Mouse (Mus musculus): Measurements from ENCODE around the gene Sgpp1. TPM values are rescaled to one million over a fixed set of nuclear protein-coding genes. Genes with fewer than 3 reads are reported as not detected.
A peak's percentile ranks its signal among the peaks of the same experiment; 100 is the strongest.
"Not testable (repeated sequence)": the region's sequence is repeated elsewhere in the genome, so short reads cannot be mapped to it uniquely, and the experiment has no call there.

Sgpp1 gene
- total RNA-seq, 2 experiments from 2014 or later: 30.2 to 32.9 TPM

DNA sequence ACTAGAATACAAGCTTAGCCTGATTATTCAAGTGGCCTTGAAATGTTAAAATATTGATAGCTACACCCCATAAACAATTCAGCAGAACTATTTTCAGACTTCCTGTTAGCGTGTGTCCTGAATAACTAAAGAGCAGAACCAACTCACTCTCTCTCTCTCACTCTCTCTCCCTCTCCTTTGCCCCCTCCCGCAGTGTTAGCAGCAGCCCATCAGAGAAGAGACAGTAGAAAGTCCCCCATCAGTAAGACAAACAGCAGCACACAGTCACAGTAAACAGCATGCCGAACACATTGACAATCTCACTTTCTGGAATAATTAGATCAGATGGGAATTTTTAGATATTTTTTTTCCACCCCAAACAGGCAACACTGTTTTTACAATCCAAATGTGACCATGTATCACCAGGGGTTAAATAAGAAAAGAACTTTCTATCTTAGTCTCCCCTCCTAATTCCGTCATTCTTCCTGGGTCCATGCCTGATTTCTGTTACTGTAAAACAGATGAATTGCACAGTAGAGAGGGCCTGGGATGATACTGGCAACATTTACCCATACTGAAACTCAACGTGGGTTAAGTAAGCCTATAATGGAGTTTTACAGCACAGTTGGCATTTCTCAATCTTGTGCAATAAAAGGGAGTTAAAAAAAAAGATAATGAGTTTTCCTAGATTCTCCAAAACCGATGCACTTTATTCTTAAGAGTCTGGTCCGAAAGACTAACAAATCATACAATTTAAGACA lies 2.0 kb downstream of the Sgpp1 start:
- DNase-seq (ENCODE audit: low spot score in 2 of 2): no peak

DNA sequence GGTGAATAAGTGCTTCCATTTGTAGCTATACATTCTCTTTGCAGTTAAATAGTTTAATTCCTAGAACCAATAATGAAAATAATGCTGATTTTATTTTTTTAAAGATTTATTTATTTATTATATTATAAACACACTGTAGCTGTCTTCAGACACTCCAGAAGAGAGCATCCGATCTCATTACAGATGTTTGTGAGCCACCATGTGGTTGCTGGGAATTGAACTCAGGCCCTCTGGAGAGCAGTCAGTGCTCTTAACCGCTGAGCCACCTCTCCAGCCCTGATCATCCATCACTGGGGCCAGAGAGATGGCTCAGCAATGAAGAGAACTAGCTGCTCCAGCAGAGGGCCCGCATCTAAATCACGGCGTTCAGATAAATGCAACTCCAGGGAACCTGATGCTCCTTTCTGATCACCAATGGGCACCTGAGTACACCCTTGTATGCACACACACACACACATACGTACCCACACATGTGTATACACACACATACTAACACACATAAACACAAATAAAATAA lies 3.5 kb downstream of the Sgpp1 start:
- DNase-seq (ENCODE audit: low spot score in 2 of 2): no peak

DNA sequence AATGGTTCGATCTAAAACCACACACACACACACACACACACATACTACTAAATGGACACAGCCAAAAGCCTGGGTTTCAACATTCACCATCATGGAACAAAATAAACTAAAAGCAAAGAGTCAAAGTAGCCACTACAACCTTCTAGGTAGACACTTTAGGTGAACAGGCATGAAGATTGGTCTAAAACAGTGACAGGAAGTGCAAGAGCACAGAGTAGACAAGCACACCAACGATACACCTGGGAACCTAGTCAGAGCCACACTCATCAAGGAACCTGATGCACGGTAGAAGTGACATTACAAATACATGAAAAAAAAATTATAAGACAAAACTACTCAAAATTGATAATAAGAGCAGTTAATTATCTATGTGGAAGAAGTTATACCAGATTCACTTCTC lies 4.0 kb downstream of the Sgpp1 start:
- DNase-seq (ENCODE audit: low spot score in 2 of 2): no peak

DNA sequence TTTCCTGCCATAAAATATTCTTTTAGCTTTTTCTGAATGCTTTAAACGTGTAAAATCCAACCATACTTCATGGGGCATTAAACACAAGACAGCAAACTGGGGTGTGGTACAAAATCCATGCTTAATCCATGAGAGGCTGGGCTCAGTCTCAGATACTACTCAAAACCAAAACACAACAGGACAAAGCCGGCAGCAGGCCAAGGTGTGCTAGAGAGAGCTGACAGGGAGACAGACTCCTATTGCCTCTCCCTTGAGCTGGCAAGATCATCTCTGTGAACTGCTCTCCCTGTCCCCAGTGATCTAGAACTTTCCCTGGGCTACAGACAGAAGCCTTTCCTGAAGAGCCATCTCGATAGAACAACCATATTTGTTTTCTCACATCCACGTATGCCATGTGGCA lies 5.1 kb downstream of the Sgpp1 start:
- no peak for DNase-seq (ENCODE audit: low spot score in 2 of 2)

DNA sequence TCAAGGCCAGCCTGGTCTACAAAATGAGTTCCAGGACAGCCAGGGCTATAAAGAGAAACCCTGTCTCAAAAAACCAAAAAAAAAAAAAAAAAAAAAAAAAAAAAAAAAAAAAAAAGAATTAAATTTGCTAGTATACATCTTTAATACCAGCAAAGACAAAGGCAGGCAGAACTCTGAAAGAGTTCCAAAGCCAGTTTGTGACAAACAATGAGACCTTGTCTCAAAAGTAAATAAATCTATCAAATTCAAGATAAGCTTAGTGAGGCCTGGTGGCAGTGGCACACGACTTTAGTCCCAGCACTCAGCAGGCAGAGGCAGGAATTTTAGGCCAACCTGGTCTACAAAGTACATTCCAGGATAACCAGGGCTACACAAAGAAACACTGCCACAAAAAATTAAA lies 5.7 kb downstream of the Sgpp1 start:
- no peak for DNase-seq (ENCODE audit: low spot score in 2 of 2)

DNA sequence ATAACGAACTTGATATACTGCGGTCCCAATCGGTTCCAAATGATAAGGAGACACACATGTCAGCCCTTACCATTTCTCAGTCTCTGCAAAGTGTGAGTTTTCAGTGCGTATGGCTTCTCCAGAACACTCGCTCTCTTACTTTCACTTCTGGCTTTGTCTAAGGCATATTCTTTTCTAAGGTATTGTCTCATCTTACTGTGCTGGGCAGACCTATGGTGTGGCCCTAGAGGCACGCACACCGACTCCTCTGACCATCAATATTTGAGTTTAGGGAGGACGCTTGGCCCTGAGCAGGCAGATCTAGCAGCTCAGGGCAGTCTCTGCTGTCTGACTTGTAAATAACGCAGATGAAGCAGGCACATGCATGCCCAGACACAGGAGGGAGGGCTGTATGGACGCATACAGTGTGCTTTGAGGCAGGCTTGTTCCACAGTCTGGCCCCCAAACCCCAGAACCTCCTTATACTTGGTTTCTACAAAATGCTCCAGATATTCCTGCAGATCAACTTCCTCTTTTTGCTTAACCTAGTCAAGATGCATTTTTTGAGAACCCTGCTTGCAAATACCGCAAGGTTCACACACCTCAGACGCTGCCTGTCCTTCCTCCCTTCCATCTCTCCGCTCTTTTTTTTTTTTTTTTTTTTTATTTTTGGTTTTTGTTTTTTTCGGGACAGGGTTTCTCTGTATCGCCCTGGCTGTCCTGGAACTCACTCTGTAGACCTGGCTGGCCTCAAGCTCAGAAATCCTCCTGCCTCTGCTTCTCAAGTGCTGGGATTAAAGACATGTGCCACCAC lies 8.0 kb downstream of the Sgpp1 start:
- DNase-seq (ENCODE audit: low spot score in 2 of 2): no peak

DNA sequence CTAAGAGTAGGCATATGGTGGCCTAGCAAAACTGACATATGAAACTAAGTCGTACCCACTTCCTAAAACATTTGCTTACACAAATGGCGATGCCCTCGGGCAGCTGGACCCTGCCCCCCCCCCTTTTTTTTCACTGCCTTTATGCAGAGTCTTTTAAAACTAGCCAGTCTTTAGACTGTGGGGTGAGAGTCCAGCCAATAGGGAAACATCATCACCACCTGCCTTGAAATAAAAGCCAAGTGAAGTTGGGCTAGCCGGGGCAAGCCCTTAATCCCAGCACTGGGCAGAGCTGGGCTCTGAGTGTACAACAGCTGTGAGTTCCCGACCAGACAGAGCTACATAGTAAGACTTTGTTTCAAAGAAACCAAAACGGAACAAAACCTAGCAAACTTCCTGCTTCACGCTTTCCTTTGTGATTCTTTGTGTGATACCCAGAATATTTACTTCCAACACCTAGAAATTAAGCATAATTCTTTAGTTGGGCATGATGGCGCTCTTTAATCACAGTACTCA lies 9.1 kb downstream of the Sgpp1 start:
- DNase-seq (ENCODE audit: low spot score in 2 of 2): no peak

DNA sequence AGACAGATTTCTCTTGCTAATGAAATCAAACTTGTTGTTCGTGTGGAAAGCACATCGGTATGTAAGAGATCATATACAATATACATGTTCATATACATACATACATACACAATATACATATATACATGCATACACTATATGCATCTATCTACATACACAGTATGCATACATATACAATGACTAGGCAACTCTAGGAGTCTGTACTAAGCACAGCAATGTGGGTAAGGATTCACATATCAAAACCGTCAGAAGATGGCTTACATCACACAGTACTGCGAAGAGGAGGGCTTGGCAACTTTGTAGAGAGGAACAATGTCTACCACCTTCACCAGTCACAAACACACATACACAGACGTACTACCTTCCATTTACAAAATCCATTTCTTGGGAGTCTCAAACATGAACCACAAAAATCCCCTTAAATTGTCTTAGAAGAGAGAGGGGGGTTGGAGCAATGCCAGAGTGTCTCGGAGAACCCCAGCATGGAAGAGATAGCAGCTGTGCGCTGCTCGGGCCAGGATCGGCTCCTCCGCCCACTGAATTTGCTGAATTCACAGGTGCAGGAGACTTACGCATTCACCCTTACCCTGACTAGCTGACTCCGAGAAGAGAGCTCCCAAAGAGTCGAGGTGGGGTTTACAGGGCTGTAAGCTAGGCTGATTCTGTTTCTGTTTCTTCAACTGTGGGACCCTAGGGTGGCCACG lies 10.8 kb downstream of the Sgpp1 start:
- DNase-seq (ENCODE audit: low spot score in 2 of 2): no peak

DNA sequence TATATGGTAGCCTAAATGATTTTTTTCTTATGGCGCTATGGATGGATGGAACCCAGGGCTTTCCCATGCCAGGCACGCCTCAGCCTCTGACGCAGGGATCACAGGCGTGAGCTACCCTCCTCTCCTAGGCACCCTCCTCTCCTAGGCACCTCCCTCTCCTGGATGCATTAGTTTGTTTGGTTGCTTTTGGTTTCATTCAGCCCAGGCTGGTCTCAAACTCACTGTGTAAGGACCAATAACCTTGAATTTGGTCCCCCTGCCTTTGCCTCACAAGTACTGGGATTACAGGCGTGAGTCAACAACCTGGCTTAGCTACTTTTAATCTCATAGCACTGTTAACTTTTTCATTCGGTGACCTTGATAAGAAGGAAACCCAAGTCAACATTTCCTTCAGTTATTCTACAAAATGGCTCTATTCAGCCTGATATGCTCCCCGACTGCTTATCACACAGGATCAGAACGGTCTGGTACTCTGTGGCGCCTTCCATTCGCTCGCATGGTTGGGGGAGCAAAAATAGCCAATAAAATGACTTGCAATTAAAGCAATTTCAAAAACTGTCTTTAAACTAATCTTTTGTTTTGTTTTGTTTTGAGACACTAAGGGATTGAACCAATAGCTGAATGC lies 11.6 kb downstream of the Sgpp1 start:
- DNase-seq (ENCODE audit: low spot score in 2 of 2): no peak

DNA sequence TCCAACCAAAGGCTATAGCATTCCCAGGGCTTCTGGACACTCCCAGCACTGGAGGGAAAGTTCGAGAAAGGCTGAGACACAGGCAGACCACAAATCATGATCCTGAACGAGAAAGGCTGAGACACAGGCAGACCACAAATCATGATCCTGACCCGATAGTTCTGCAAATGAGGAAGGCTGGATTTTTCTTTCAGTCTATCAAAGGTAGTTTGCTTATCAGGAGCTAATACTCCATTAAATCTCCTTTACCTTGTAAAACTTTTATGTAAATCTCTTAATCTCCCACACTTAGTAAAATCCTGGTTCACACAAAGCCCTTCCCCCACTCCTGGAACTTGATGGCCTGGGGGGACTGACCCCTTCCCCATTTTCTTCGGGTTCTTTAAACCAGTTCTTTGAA lies 13.6 kb downstream of the Sgpp1 start:
- DNase-seq (ENCODE audit: low spot score in 2 of 2): no peak

DNA sequence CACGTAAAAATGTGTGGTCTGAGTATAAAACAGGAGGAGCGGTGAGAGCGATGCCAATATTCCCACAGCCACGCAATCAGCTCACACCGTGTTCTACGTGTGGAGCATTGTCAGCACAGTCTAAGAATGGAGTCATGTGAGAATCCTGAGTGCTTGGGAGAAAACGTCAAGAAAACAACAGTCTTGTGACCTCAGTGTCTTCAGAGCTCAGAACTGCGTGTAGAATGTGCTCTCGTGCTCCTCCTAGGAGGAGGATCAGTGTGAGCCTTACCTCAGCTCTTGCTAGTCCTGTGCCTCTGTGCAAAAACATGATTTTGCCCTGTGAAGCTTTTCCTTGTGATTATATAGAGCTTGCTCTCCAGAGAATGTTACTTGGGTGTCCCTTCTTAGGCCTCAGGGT lies 14.5 kb downstream of the Sgpp1 start:
- DNase-seq (ENCODE audit: low spot score in 2 of 2): no peak

DNA sequence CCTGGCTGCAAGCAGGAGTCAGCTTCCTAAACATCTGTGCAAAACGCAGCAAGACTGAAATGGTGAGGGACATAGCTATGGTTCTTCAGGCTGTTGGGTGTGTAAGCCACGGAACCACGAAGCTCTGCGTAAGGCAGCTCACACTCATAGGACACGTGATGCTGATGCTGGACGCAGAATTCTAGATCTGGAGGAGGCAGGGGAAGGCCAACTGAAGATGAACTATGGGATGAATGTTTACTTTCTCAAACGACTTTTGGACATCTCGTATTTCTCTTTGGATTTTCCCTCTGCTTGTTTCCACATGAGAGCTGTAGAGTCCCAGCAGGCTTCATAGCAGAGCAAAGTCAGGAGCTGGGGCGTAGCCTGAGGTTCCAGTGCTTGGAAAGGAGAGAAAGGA lies 21.9 kb downstream of the Sgpp1 start:
- DNase-seq (ENCODE audit: low spot score in 2 of 2): no peak

DNA sequence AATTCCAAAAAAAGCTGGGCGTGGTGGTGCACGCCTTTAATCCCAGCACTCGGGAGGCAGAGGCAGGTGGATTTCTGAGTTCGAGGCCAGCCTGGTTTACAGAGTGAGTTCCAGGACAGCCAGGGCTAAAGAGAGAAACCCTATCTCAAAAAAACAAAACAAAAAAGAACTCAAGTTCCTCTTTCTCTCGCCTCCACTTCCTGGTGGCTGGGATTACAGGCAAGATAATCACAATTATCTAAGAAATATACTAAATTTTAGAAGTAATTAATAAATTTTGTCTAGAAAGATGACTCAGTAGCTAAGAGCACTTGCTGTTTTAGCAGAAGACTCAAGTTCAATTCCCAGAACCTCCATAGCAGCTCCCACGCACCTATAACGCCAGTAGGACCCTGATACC lies 22.6 kb downstream of the Sgpp1 start:
- not testable (repeated sequence) for DNase-seq (ENCODE audit: low spot score in 2 of 2)

DNA sequence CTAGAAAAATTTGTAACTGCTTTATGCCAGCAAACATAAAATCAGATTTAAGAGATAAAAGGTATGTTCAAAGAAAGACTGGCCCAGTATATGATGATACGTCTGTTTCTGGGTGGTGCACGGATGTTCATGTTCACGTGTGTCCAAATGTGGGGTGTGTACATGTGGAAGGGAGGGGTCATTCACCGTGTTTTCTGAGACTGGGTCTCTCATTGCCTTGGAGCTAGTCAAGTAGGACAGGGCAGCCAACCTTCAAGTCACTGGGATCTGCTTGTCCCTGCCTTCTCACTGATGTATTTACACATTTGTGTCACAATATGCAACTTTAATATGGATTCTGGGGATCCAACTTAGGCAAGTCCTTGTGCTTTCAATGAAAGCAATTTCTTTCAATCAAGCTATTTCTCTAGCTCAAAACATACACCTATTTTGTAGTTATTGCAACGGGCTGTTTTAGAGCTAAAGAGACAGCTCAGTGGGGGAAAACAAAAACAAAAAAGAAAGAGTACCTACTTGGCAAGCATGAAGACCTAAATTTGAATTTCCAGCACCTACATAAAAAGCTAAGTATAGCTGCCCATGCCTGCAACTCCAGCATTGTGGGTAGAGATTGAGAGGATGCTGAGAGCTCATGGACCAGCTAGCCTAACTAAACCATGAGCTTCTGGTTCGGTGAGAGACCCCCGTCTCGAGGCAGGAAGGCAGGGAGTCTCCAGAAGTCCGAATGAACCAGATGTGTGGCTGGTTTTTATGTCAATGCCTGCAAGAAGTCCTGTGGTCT lies 24.7 kb downstream of the Sgpp1 start:
- DNase-seq (ENCODE audit: low spot score in 2 of 2): no peak

DNA sequence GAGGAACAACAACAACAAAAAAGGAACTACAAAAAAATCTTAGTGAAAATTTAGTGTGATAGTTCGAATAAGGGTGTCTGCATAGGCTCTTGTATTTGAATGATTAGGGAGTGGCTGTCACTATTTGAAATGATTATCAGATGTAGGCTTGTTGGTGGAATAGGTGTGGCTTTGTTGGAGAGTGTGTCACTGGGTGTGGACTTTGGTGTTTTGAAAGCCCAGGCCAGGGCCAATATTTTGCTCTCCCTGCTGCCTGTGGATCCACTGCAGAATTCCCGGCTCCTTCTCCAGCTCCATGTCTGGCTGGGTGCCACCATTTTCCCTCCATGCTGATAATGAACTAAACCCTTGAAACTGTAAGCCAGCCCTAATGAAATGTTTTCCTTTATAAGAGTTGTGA lies 26.0 kb downstream of the Sgpp1 start:
- DNase-seq (ENCODE audit: low spot score in 2 of 2): no peak

DNA sequence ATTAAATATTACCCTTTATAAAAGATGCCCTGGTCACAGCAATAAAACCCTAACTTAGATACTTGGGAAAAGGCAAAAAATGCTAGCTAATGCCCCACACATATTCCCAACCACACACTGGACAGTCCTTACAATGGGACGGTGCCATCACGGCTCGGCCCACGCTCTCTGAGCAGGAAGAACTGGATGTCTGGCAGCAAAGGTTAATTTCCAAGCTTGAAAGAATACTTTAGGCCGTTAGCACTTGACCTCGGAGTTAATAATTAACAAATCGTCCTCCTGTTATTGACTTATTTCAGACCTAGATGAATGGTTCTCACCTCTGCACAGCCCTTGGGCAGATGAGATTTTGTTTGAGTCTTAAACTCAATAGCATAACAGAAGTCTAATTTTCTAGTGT lies 28.9 kb downstream of the Sgpp1 start:
- DNase-seq (ENCODE audit: low spot score in 2 of 2): no peak

DNA sequence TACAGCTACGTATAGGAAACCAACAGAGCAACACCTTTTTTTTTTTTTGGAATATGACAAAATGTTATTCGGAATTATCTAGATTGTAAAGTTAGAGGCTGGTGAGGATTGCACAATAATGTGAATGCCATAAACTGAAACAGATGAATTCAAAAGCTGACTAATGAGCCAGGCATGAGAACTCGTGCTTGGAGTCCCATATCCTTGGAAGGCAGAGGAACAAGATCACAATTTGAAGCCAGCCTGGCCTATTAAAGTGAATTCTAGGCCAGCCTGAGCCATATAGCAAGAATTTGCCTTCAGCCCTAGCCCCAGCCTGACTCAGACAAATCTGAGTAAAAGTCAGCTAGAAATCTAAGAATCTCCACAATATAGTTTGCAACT lies 32.8 kb downstream of the Sgpp1 start:
- no peak for DNase-seq (ENCODE audit: low spot score in 2 of 2)

DNA sequence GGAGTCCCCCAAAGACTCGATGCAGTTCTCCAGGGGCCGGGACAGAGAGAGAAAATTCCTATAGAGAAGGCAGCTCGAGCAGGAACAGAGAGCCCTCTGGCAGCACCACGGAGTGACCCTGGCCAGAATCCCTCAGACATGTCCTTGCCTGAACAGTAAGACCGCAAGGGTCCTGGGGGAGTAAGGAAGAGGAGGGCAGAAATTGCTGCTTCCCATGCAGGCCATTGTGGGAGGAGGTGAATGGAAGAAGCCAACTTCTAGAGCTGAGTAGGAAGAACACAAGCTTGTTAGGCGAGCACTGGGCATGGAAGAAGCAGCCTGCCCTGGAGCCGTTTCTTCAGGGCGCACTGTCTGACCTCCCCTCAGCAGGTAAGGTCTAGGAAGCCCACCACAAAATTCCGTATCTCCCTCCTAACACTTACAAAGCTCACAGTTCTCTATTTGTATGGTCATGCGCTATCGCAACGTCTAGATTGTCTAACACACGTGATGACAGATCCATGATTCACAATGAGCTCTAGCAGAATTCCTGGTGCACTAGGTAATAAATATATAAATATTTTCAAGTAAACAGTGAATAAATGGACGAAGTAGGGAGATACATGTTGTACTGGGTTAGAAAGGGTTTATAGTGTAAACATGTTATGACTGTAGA lies 33.3 kb downstream of the Sgpp1 start:
- no peak for DNase-seq (ENCODE audit: low spot score in 2 of 2)

DNA sequence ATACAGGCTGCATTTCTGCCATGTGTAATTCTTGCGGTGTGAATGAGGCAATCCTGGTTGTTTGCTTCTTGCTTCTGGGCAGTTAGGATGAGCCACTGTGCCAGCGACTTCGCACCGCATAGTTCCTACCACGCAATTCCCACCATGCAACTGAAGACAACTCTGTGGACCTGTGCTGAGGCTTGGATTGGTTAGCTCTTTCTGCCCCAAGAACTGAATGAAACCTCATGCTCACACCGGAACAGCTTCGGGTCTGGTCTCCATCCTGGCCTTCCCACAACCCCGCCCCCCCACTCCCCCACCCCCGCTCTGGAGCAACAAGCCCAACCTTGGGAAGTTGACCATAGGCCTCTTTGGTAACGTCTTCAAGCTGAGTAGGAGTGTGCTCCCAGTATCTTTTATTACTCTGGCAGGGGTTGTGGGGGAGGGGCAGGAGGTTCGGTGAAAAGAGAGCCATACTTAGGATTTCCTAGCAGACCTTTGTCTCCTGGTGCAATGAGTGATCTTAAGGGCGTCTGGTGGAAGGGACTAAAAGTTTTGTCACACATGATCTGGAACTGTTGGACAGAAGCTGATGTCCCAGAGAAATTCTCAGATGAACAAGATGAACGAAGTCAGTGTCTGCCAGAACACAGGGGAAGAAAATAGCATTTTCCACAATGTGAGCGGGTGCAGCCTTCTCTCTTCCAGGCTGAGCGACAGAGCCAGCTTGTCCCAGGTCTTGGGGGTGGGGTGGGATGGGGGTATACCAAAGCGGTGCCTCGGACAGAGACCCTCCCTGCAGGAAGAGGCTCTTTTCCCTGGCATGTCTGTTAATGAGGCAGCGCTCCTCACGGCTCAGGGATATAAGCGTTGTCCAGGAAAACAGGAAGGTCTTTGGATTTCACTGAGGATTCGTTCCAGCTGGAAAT lies 34.1 kb downstream of the Sgpp1 start:
- DNase-seq (ENCODE audit: low spot score in 2 of 2): peak; percentile 13 to 26

All from left cerebral cortex, adult 18-20 months (tissue).